ENCODE assay signal across 7 mouse cellular contexts in the genomic region with DNA sequence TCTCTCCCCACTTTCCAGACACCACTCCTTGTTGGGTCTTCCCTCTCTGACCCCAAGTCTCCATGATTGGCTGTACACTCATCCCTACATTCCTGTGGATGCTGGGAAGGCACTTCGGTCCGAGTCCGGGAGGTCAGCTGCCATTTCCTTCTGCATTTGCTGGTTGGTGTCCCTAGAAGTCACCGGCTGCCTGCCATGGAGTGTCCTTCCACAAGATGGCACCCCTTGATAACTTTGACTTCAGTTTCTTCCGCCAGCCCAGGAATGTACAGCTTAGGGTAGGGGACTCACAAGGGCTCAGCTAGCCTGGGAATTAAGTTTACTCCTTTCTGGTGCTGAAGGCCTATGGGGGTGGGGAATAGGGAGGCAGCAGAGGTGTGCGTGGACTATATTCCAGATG. TPM values are rescaled to one million over a fixed set of nuclear protein-coding genes. Genes with fewer than 3 reads are reported as not detected.
DNase-seq lines count a peak whose midpoint lies in the region; ATAC-seq and TF ChIP-seq lines count a peak whose summit lies in the region.

No protein-coding gene starts in this region.

- no peak overlapping the region for H3K9ac ChIP-seq in ES-Bruce4 (ENCODE audit: low read depth, poor library complexity, severe bottlenecking)
- no peak overlapping the region for H3K9ac ChIP-seq in heart, embryonic 14.5 days (ENCODE audit: low read length)

- no peaks in the 10 kb centered on the region for H3K27me3 ChIP-seq in ES-Bruce4 (ENCODE audit: control insufficient read depth, insufficient read depth, low read length, poor library complexity, severe bottlenecking)
- no peaks in the 10 kb centered on the region for H3K27me3 ChIP-seq in heart, embryonic 14.5 days (ENCODE audit: control insufficient read depth, insufficient read depth, low read length)

- H3K4me1 ChIP-seq in ES-Bruce4 (ENCODE audit: control insufficient read depth, insufficient read depth, low read length), result no peaks in the 10 kb centered on the region
- no peaks in the 10 kb centered on the region for H3K4me1 ChIP-seq in heart, embryonic 14.5 days (ENCODE audit: control insufficient read depth in 2 of 2, insufficient read depth in 2 of 2, low read length in 2 of 2)

- ATAC-seq in heart, embryonic 14.5 days (ENCODE audit: insufficient number of reproducible peaks, insufficient read depth, low FRiP score, low read depth), result peak; percentile 57; the same call in 1 of the 2 replicates

- H3K4me3 ChIP-seq in ES-Bruce4 (ENCODE audit: low read depth, low read length), result no peak overlapping the region
- H3K4me3 ChIP-seq in heart, embryonic 14.5 days (ENCODE audit: control insufficient read depth in 1 of 2, insufficient read depth in 1 of 2, low read depth in 1 of 2, low read length in 2 of 2), result no peak overlapping the region

- no peak for TF ChIP-seq POLR2A in ES-Bruce4 (IDR thresholded peaks at IDR 0.05; ENCODE audit: insufficient read depth, low read length)

- H3K9me3 ChIP-seq in ES-Bruce4 (replicated peaks; ENCODE audit: control insufficient read depth, insufficient read depth, low read length, poor library complexity, severe bottlenecking), result no peaks in the 10 kb centered on the region
- H3K9me3 ChIP-seq in heart, embryonic 14.5 days (ENCODE audit: control insufficient read depth, low read length), result no peaks in the 10 kb centered on the region

- DNase-seq in adrenal gland, adult 18-20 months (ENCODE audit: low spot score in 2 of 2), result peak; percentile 61 to 63
- peak; percentile 51 for DNase-seq in embryo, embryonic 11.5 days (ENCODE audit: low read depth, low spot score)
- DNase-seq in kidney, postnatal 4 days, result peak; percentile 84 to 88
- peak; percentile 75 to 85 for DNase-seq in lung, postnatal 4 days
- peak; percentile 69 for DNase-seq in right cerebral cortex, postnatal 4 days

- TF ChIP-seq CTCF in ES-Bruce4 (IDR thresholded peaks at IDR 0.05; ENCODE audit: low read depth, low read length), result peak; percentile 86

- 15% methylated on average over 6 of the region's 6 CpGs for WGBS in heart, embryonic 14.5 days

- no peak overlapping the region for H3K4me2 ChIP-seq in heart, embryonic 14.5 days (ENCODE audit: low read length)

- no peak overlapping the region for H3K27ac ChIP-seq in ES-Bruce4 (ENCODE audit: insufficient read depth, low read length)
- no peak overlapping the region for H3K27ac ChIP-seq in heart, embryonic 14.5 days (replicated peaks in 1 of 2; ENCODE audit: control insufficient read depth in 1 of 2, insufficient read depth in 1 of 2, low read depth in 2 of 2, low read length in 2 of 2)

- no peak for TF ChIP-seq EP300 in ES-Bruce4 (IDR thresholded peaks at IDR 0.05; ENCODE audit: insufficient read depth, low read depth, low read length)

- H3K36me3 ChIP-seq in ES-Bruce4 (ENCODE audit: control insufficient read depth, insufficient read depth, low read length, poor library complexity, severe bottlenecking), result no peaks in the 10 kb centered on the region
- no peaks in the 10 kb centered on the region for H3K36me3 ChIP-seq in heart, embryonic 14.5 days (ENCODE audit: control insufficient read depth, insufficient read depth, low read length)

RNA-seq across cellular contexts. Expression of a gene that starts 13.9 kb away (rescaled TPM):
- 0.15 and 0.22 TPM in 2 replicates for polyA plus RNA-seq in ES-Bruce4 (2011; ENCODE audit: insufficient read depth, insufficient read length, low read depth, missing spikeins)
- 10 to 100 TPM; 11.7 to 12.1 TPM for total RNA-seq in adrenal gland, adult 18-20 months (2021)
- 0.09 and 0.22 TPM in 2 replicates for polyA plus RNA-seq in heart, embryonic 14.5 days (2014; fragmentation: Nextera tagmentation; extraction: Ambion mirVana)

RNA-seq across cellular contexts. Expression of a gene that starts 49.2 kb away (rescaled TPM):
- 1,329 and 1,367 TPM in 2 replicates for polyA plus RNA-seq in ES-Bruce4 (2011; ENCODE audit: insufficient read depth, insufficient read length, low read depth, missing spikeins)
- total RNA-seq in adrenal gland, adult 18-20 months (2021), result 100 to 1,000 TPM; 639 to 647 TPM
- 712 and 732 TPM in 2 replicates for polyA plus RNA-seq in heart, embryonic 14.5 days (2014; fragmentation: Nextera tagmentation; extraction: Ambion mirVana)
